Mouse (Mus musculus) intestine, embryonic 14.5 days (tissue): Measurements from ENCODE around the gene Bcdin3d. TPM values are rescaled to one million over a fixed set of nuclear protein-coding genes. Genes with fewer than 3 reads are reported as not detected.
"Not testable (repeated sequence)": the region's sequence is repeated elsewhere in the genome, so short reads cannot be mapped to it uniquely, and the experiment has no call there.

Experiments
- ATAC-seq: fragments of 200-750 bp; cut with Nextera tagmentation; replicated peaks from 2 replicates; pipeline ENCODE4 v1.8.0; 2017; ENCODE audit warnings: low read depth, moderate number of reproducible peaks, moderate TSS enrichment, moderate library complexity; ENCODE audit not compliant: low FRiP score, low TSS enrichment
- DNase-seq: peaks from one replicate; pipeline ENCODE4 v3.0.0-alpha.2; 2018; ENCODE audit warnings: low spot score
- H3K27ac ChIP-seq: fragments of 300-500 bp; sonication (generic); 2 replicates; pipeline ENCODE4 v1.5.1; 2014; ENCODE audit warnings: low read depth, mild to moderate bottlenecking, control low read depth
- H3K27me3 ChIP-seq: fragments of 300-500 bp; sonication (generic); replicated peaks from 2 replicates; pipeline ENCODE4 v1.6.1; 2014; ENCODE audit warnings: low read length, control low read depth; ENCODE audit not compliant: control insufficient read depth, insufficient read depth
- H3K36me3 ChIP-seq: fragments of 300-500 bp; sonication (generic); 2 replicates; pipeline ENCODE4 v1.6.1; 2014; ENCODE audit warnings: low read length, control low read depth; ENCODE audit not compliant: control insufficient read depth, insufficient read depth
- H3K4me1 ChIP-seq: fragments of 300-500 bp; sonication (generic); replicated peaks from 2 replicates; pipeline ENCODE4 v1.6.1; 2014; ENCODE audit warnings: low read length, control low read depth, mixed read lengths; ENCODE audit not compliant: control insufficient read depth, insufficient read depth
- H3K4me2 ChIP-seq: fragments of 300-500 bp; sonication (generic); 2 replicates; pipeline ENCODE4 v1.6.1; 2014; ENCODE audit warnings: low read length
- H3K4me3 ChIP-seq: fragments of 300-500 bp; sonication (generic); 2 replicates; pipeline ENCODE4 v1.5.1; 2014; ENCODE audit warnings: low read depth, low read length, control low read depth, mixed read lengths
- H3K9ac ChIP-seq: fragments of 300-500 bp; sonication (generic); 2 replicates; pipeline ENCODE4 v1.6.1; 2014; ENCODE audit warnings: mild to moderate bottlenecking, low read length
- H3K9me3 ChIP-seq: fragments of 300-500 bp; sonication (generic); 2 replicates; pipeline ENCODE4 v1.6.1; 2016; ENCODE audit warnings: low read length, control low read depth; ENCODE audit not compliant: control insufficient read depth
- WGBS: fragments of 180-500 bp; shearing (Covaris S2); extraction: QIAGEN DNeasy Blood & Tissue Kit; methylation state at CpG from one replicate; pipeline ENCODE4 v1.1.7; 2014; 5-methylcytosine and 5-hydroxymethylcytosine counted together
- polyA plus RNA-seq: library from polyadenylated mRNA; unstranded; fragments of >200 nt; fragmentation: Nextera tagmentation; extraction: Ambion mirVana; gene quantifications from 2 replicates; pipeline ENCODE4 v1.2.1, GENCODE M21; 2014

The Bcdin3d gene
- polyA plus RNA-seq, 1 experiment from 2014 or later = 12.4 TPM

DNA sequence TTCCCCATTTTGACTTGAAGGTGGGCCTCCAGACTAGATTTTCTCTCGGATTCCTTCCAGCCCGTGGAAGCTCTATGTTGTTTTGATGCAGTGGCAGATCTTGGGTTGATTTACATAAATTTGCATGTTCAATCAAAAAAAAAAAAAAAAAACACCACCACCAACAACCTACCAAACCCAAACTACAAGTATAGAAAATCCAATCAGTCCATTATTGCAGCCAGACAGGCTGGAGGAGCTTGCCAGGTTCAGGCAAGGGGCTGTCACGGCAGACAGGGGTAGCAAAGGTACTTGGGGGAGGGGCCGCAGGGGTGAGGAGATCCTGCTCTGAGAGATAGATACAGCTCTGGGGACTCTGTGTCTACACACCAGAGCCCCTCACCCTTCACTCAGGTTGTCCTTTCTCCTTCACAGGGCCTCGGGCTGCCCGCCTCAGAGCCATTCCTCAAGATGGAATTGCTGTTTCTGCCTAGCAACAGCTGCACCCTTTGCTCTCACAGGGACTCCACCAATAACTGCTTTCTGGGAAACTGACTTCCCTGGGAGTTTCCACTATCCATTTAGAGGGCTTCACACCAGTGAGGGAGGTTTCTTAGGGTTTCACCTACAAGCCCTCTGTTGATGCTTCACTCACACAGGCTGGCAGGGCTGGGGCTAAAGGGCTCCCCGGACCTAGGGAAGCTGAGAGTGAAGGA lies 19.8 kb downstream of the Bcdin3d start:
- H3K4me2 ChIP-seq = no peak overlapping the region
- H3K9ac ChIP-seq = no peak overlapping the region
- WGBS = 87% methylated on average over 7 of the region's 7 CpGs
- no peak for ATAC-seq
- no peak for DNase-seq
- H3K27ac ChIP-seq = no peak overlapping the region
- peaks cover 26% of the 10 kb centered on the region for H3K4me1 ChIP-seq
- no peaks in the 10 kb centered on the region for H3K27me3 ChIP-seq
- no peaks in the 10 kb centered on the region for H3K9me3 ChIP-seq
- H3K36me3 ChIP-seq = peaks cover 11% of the 10 kb centered on the region; the same call in 1 of the 2 replicates
- no peak overlapping the region for H3K4me3 ChIP-seq

- no peak for ATAC-seq
- Histone ChIP-seq H3K27me3 (no peaks in the 10 kb centered on the region), H3K4me3 (no peak overlapping the region), H3K36me3 (peaks cover 11% of the 10 kb centered on the region; the same call in 1 of the 2 replicates), H3K9ac (no peak overlapping the region), H3K27ac (no peak overlapping the region), H3K4me1 (peaks cover 34% of the 10 kb centered on the region), H3K9me3 (no peaks in the 10 kb centered on the region), H3K4me2 (no peak overlapping the region)
- 72% methylated on average over 11 of the region's 11 CpGs for WGBS
- no peak for DNase-seq
These were observed 21.2 kb downstream of the Bcdin3d start for GRCm38 (mm10) chr15:99453153-99453900.

DNA sequence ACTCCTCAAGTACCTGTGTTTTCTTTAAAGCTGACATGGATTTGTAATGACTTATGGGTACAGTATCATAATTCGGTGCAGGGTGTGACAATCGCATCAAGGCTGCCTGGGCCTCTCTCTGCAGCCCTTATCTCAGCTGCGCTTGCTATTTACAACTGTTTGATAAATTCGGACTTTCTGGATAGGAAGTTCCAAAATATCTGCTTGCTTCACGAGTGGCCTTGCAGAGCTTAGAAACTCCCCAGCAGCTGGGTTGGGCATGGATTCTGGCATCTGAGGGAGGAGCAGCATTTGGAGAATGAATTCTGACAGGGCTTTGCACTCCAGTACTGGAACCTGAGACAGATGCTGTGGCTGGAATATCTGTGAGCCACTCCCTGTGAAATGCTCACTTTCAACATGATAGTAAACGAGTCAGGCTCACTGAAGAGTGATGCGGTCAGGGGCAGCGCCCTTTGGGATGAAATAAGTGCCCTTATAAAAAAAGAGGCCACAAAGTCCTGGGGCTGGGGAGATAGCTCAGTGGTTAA lies 24.7 kb downstream of the Bcdin3d start:
- H3K4me2 ChIP-seq = no peak overlapping the region
- no peak overlapping the region for H3K27ac ChIP-seq
- no peaks in the 10 kb centered on the region for H3K27me3 ChIP-seq
- peaks cover 11% of the 10 kb centered on the region; the same call in 1 of the 2 replicates for H3K36me3 ChIP-seq
- DNase-seq = no peak
- H3K4me3 ChIP-seq = no peak overlapping the region
- ATAC-seq = no peak
- no peaks in the 10 kb centered on the region for H3K9me3 ChIP-seq
- peaks cover 21% of the 10 kb centered on the region for H3K4me1 ChIP-seq
- H3K9ac ChIP-seq = no peak overlapping the region
- 58% methylated on average over 8 of the region's 8 CpGs for whole genome bisulfite sequencing

DNA sequence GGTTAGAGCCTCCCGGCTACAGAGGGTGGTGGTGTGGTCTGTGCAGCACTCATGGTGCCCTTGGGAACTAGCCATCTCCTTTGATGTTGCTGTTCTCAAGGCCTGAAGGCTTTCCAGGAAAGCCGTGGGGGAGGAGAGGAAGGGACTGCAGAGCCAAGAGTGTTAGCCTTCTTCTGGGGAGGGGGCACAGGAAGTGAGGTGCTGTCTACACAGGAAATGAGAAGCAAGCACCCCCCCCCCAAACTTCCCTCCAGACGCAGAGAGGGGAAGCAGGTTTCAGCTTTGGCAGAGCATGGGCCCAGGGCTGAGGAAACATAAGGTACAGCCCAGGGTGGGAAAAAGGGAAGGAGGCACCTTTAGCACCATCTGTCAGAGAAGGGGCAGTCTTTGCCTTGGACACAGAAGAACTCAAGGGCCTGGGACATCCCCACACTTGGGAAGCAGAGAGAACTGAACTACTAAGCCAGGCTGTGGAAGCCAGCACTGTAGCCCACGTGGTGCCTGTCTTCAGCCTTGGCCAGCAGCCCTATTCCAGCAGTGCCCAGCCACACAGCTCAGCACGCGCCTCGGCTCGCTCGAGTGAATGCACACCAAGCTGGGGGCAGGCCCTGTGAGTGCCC lies 25.3 kb downstream of the Bcdin3d start:
- H3K27me3 ChIP-seq = no peaks in the 10 kb centered on the region
- no peak overlapping the region for H3K9ac ChIP-seq
- peaks cover 11% of the 10 kb centered on the region; the same call in 1 of the 2 replicates for H3K36me3 ChIP-seq
- WGBS = 64% methylated on average over 9 of the region's 9 CpGs
- H3K9me3 ChIP-seq = no peaks in the 10 kb centered on the region
- H3K27ac ChIP-seq = no peak overlapping the region
- ATAC-seq (no peak; the same call in 1 of the 2 replicates), DNase-seq (no peak)
- H3K4me3 ChIP-seq = no peak overlapping the region
- H3K4me2 ChIP-seq = no peak overlapping the region
- H3K4me1 ChIP-seq = peaks cover 21% of the 10 kb centered on the region

DNA sequence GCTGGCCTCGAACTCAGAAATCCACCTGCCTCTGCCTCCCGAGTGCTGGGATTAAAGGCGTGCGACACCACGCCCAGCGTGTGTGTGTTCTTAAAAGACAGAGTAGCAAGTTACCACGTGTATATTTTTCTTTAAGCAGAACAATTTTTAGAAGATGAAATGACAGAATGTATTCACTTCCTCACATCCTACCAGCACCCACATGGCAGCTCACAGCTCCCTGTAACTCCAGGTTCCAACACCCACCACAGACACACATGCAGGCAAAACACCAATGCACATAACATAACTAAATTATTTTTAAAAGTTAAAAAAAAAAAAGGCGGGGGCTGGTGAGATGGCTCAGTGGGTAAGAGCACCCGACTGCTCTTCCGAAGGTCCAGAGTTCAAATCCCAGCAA lies 28.4 kb downstream of the Bcdin3d start:
- not testable (repeated sequence) for H3K36me3 ChIP-seq

DNA sequence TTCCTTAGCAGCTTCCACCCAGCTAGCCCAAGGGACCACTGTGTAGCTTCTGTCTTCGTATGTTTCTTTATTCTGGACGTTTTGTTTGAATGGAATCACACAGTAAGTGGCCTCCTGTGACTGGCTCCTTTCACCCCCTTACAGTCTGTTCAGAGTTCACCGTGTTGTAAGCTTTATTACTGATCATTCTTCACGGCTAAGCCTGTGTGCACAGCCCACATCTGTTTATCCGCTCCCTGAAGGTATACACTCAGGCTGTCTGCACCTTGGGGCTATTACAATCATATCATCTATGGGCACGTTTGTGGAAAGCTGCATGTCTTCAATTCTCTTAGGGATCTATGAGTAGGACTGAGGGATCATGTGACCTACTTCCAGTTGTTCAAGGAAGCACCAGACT lies 29.0 kb downstream of the Bcdin3d start:
- peaks cover 6% of the 10 kb centered on the region; the same call in 1 of the 2 replicates for H3K36me3 ChIP-seq
- H3K4me1 ChIP-seq = peaks cover 34% of the 10 kb centered on the region
- no peak for DNase-seq
- no peak overlapping the region for H3K27ac ChIP-seq
- H3K9me3 ChIP-seq = no peaks in the 10 kb centered on the region
- H3K9ac ChIP-seq = no peak overlapping the region
- no peaks in the 10 kb centered on the region for H3K27me3 ChIP-seq
- no peak overlapping the region for H3K4me2 ChIP-seq
- 52% methylated on average over 6 of the region's 6 CpGs for WGBS
- no peak for ATAC-seq
- H3K4me3 ChIP-seq = no peak overlapping the region

More for the DNA sequence above, 28.4 kb downstream of the Bcdin3d start:
- not testable (repeated sequence) for H3K27me3 ChIP-seq, H3K27ac ChIP-seq, H3K4me3 ChIP-seq, H3K4me2 ChIP-seq, ATAC-seq, H3K9me3 ChIP-seq, DNase-seq, H3K9ac ChIP-seq
- WGBS = 90% methylated on average over 10 of the region's 10 CpGs
- peaks cover 29% of the 10 kb centered on the region for H3K4me1 ChIP-seq

DNA sequence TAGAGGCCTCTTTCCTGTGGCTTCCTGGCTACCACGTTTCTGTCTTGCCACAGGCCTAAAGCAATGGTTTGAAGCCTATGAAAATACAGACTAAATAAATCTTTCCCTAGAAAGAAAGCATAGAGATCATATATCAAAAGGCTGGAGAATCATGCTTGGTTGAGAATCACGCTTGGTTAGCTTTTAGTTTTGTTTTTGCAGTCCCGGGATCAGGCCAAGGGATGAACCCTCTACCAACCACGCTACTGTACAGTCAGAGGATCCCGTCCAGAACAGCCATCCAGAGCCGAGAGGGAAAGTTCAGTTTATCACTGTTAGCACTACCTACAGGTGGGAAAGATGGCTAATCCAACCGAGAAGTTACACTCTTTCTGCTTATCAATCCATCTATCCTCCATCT lies 32.2 kb downstream of the Bcdin3d start:
- H3K4me3 ChIP-seq = no peak overlapping the region
- H3K27ac ChIP-seq = 0 out of 2 replicates have a peak overlapping the region, but pooled peaks have one; percentile 93
- H3K4me1 ChIP-seq = peaks cover 37% of the 10 kb centered on the region
- H3K36me3 ChIP-seq = peaks cover 6% of the 10 kb centered on the region; the same call in 1 of the 2 replicates
- H3K4me2 ChIP-seq = no peak overlapping the region
- no peaks in the 10 kb centered on the region for H3K9me3 ChIP-seq
- WGBS = 75% methylated on average over 7 of the region's 7 CpGs
- H3K9ac ChIP-seq = no peak overlapping the region
- no peaks in the 10 kb centered on the region for H3K27me3 ChIP-seq
- ATAC-seq = no peak
- no peak for DNase-seq

- peak overlapping the region; percentile 37 for H3K4me2 ChIP-seq
- ATAC-seq (peak; percentile 29), DNase-seq (no peak)
- no peak overlapping the region for H3K4me3 ChIP-seq
- peaks cover 6% of the 10 kb centered on the region; the same call in 1 of the 2 replicates for H3K36me3 ChIP-seq
- peaks cover 41% of the 10 kb centered on the region for H3K4me1 ChIP-seq
- H3K9me3 ChIP-seq = no peaks in the 10 kb centered on the region
- peak overlapping the region; percentile 33; the same call in 1 of the 2 replicates for H3K9ac ChIP-seq
- peak overlapping the region; percentile 93 for H3K27ac ChIP-seq
- 26% methylated on average over 8 of the region's 8 CpGs for WGBS
- no peaks in the 10 kb centered on the region for H3K27me3 ChIP-seq
These were observed 33.6 kb downstream of the Bcdin3d start for GRCm38 (mm10) chr15:99440816-99441457.
